Mouse (Mus musculus) heart, postnatal 0 days (tissue): ENCODE measurements at regions not wholly inside any gene's neighbourhood (a gene's known extent, or its start where the extent isn't known, plus 50 kb on each side); places are given as distances from the start of the nearest gene placed in this dataset.

Experiments
- ATAC-seq: fragments of 200-750 bp; cut with Nextera tagmentation; 2 replicates; pipeline ENCODE4 v1.8.0; 2017; ENCODE audit warnings: low read depth, moderate number of reproducible peaks, moderate library complexity; ENCODE audit not compliant: insufficient read depth
- DNase-seq: peaks from one replicate; pipeline ENCODE4 v3.0.0-alpha.2; 2016; ENCODE audit warnings: low spot score
- H3K27ac ChIP-seq: fragments of 300-500 bp; sonication (generic); 2 replicates; pipeline ENCODE4 v1.5.1; 2014; ENCODE audit warnings: low read depth, mild to moderate bottlenecking
- H3K27me3 ChIP-seq: fragments of 300-500 bp; sonication (generic); 2 replicates; pipeline ENCODE4 v1.6.1; 2014; ENCODE audit warnings: low read length, mixed read lengths; ENCODE audit not compliant: control insufficient read depth, insufficient read depth
- H3K36me3 ChIP-seq: fragments of 300-500 bp; sonication (generic); replicated peaks from 2 replicates; pipeline ENCODE4 v1.6.1; 2014; ENCODE audit warnings: low read length, mixed read lengths; ENCODE audit not compliant: control insufficient read depth, insufficient read depth
- H3K4me1 ChIP-seq: fragments of 300-500 bp; sonication (generic); 2 replicates; pipeline ENCODE4 v1.6.1; 2014; ENCODE audit warnings: antibody characterized with exemption; ENCODE audit not compliant: control insufficient read depth, insufficient read depth
- H3K4me2 ChIP-seq: fragments of 300-500 bp; sonication (generic); 2 replicates; pipeline ENCODE4 v1.6.1; 2014; ENCODE audit warnings: low read depth, mild to moderate bottlenecking, low read length, moderate library complexity
- H3K4me3 ChIP-seq: fragments of 300-500 bp; sonication (generic); 2 replicates; pipeline ENCODE4 v1.5.1; 2014; ENCODE audit warnings: low read depth, low read length
- H3K9ac ChIP-seq: fragments of 300-500 bp; sonication (generic); replicated peaks from 2 replicates; pipeline ENCODE4 v1.6.1; 2014; ENCODE audit warnings: low read depth, low read length, mixed read lengths
- H3K9me3 ChIP-seq: fragments of 300-500 bp; sonication (generic); replicated peaks from 2 replicates; pipeline ENCODE4 v1.6.1; 2016; ENCODE audit warnings: low read length; ENCODE audit not compliant: control insufficient read depth
- CTCF ChIP-seq: IDR thresholded peaks from 2 replicates; pipeline ENCODE4 v1.5.1; 2016; ENCODE audit warnings: antibody characterized with exemption, control low read depth, low read depth
- EP300 ChIP-seq: IDR thresholded peaks from 2 replicates; pipeline ENCODE4 v1.6.1; 2016; ENCODE audit warnings: antibody characterized with exemption, low read depth
- WGBS: fragments of 180-500 bp; shearing (Covaris S2); extraction: QIAGEN DNeasy Blood & Tissue Kit; methylation state at CpG from one replicate; pipeline ENCODE4 v1.1.7; 2014; 5-methylcytosine and 5-hydroxymethylcytosine counted together

- Histone ChIP-seq H3K36me3 (no peaks in the 10 kb centered on the region), H3K4me1 (no peaks in the 10 kb centered on the region), H3K4me2 (no peak overlapping the region), H3K9me3 (0 out of 2 replicates have a peak, but pooled peaks cover 4% of the 10 kb centered on the region), H3K9ac (no peak overlapping the region), H3K27me3 (no peaks in the 10 kb centered on the region), H3K4me3 (no peak overlapping the region), H3K27ac (no peak overlapping the region)
- DNase-seq (no peak), ATAC-seq (no peak)
- TF ChIP-seq EP300 = no peak
- TF ChIP-seq CTCF = no peak
- WGBS = 46% methylated on average over 4 of the region's 4 CpGs
These were observed 1921.6 kb upstream of the Gm8797 start for GRCm38 (mm10) chr3:3829020-3829419.

- Histone ChIP-seq H3K27me3 (no peaks in the 10 kb centered on the region), H3K4me3 (no peak overlapping the region), H3K36me3 (no peaks in the 10 kb centered on the region), H3K4me1 (no peaks in the 10 kb centered on the region), H3K9ac (no peak overlapping the region), H3K9me3 (0 out of 2 replicates have a peak, but pooled peaks cover 4% of the 10 kb centered on the region), H3K4me2 (no peak overlapping the region), H3K27ac (no peak overlapping the region)
- TF ChIP-seq CTCF (no peak), EP300 (no peak)
- WGBS = 69% methylated on average over 7 of the region's 7 CpGs
- no peak for DNase-seq
- ATAC-seq = no peak
These were observed 1919.0 kb upstream of the Gm8797 start for GRCm38 (mm10) chr3:3831411-3832286.
